Mouse (Mus musculus): ENCODE measurements around the gene Aurkaip1.

GRCm38 (mm10) chr4:155831205-155831766, at the start of gene Aurkaip1:
- no peak; the same call in 1 of the 2 replicates for TF ChIP-seq POLR2A (IDR thresholded peaks at IDR 0.05; ENCODE audit: low read depth, low read length)
- TF ChIP-seq CTCF (IDR thresholded peaks at IDR 0.05; ENCODE audit: extremely low read depth, insufficient read length, insufficient replicate concordance, low read depth, low read length) = peak; percentile 76; the same call in 1 of the 2 replicates
